Mouse (Mus musculus): ENCODE measurements around the gene Vasp. TPM values are rescaled to one million over a fixed set of nuclear protein-coding genes. Genes with fewer than 3 reads are reported as not detected.
A peak's percentile ranks its signal among the peaks of the same experiment; 100 is the strongest.

Gene Vasp
- total and polyA plus RNA-seq, 2 experiments from 2014 or later, result 30.0 to 40.6 TPM

- no peak overlapping the region for H3K4me2 ChIP-seq (ENCODE audit: low read depth)
- WGBS, result 92% methylated on average over 5 of the region's 5 CpGs
- ATAC-seq (no peak), DNase-seq (no peak)
- no peaks in the 10 kb centered on the region; the same call in 1 of the 2 replicates for H3K27me3 ChIP-seq (ENCODE audit: insufficient read depth, low read length)
- H3K9me3 ChIP-seq (ENCODE audit: low read length), result no peaks in the 10 kb centered on the region
- no peak for TF ChIP-seq CTCF (IDR thresholded peaks at IDR 0.05; ENCODE audit: low read depth)
- H3K9ac ChIP-seq, result no peak overlapping the region
- no peak overlapping the region for H3K4me3 ChIP-seq (ENCODE audit: low read depth, low read length)
- no peak overlapping the region for H3K27ac ChIP-seq (ENCODE audit: low read depth, low read length)
- no peaks in the 10 kb centered on the region for H3K4me1 ChIP-seq (ENCODE audit: insufficient read depth)
- H3K36me3 ChIP-seq (ENCODE audit: insufficient read depth), result peaks cover 21% of the 10 kb centered on the region
Measured at GRCm38 (mm10) chr7:19297794-19298193, 26.2 kb upstream of the Vasp start.

GRCm38 (mm10) chr7:19297034-19297433, 25.4 kb upstream of the Vasp start:
- WGBS, result 89% methylated on average over 6 of the region's 6 CpGs
- Histone ChIP-seq H3K9me3 (ENCODE audit: low read length) (no peaks in the 10 kb centered on the region), H3K36me3 (ENCODE audit: insufficient read depth) (peaks cover 21% of the 10 kb centered on the region), H3K4me3 (ENCODE audit: low read depth, low read length) (no peak overlapping the region), H3K4me2 (ENCODE audit: low read depth) (no peak overlapping the region), H3K27ac (ENCODE audit: low read depth, low read length) (no peak overlapping the region), H3K9ac (no peak overlapping the region), H3K4me1 (ENCODE audit: insufficient read depth) (no peaks in the 10 kb centered on the region), H3K27me3 (ENCODE audit: insufficient read depth, low read length) (no peaks in the 10 kb centered on the region)
- ATAC-seq (no peak), DNase-seq (no peak)
- TF ChIP-seq CTCF (IDR thresholded peaks at IDR 0.05; ENCODE audit: low read depth), result peak; percentile 31

- H3K4me3 ChIP-seq (ENCODE audit: low read depth, low read length), result no peak overlapping the region
- DNase-seq, result peak; percentile 95
Measured at GRCm38 (mm10) chr7:19295503-19296185, 24.0 kb upstream of the Vasp start.

GRCm38 (mm10) chr7:19290969-19291596, 19.5 kb upstream of the Vasp start:
- H3K4me2 ChIP-seq (ENCODE audit: low read depth), result peak overlapping the region; percentile 27
- ATAC-seq, result no peak
- DNase-seq, result no peak
- no peak overlapping the region for H3K9ac ChIP-seq
- H3K27ac ChIP-seq (ENCODE audit: low read depth, low read length), result 0 out of 2 replicates have a peak overlapping the region, but pooled peaks have one; percentile 29
- TF ChIP-seq CTCF (IDR thresholded peaks at IDR 0.05; ENCODE audit: low read depth), result no peak
- H3K27me3 ChIP-seq (ENCODE audit: insufficient read depth, low read length), result no peaks in the 10 kb centered on the region
- WGBS, result 8% methylated on average over 17 of the region's 20 CpGs
- H3K4me3 ChIP-seq (ENCODE audit: low read depth, low read length), result peak overlapping the region; percentile 9; the same call in 1 of the 2 replicates
- H3K9me3 ChIP-seq (ENCODE audit: low read length), result no peaks in the 10 kb centered on the region
- H3K4me1 ChIP-seq (ENCODE audit: insufficient read depth), result peaks cover 4% of the 10 kb centered on the region
- H3K36me3 ChIP-seq (ENCODE audit: insufficient read depth), result peaks cover 55% of the 10 kb centered on the region

More at GRCm38 (mm10) chr7:19295503-19296185, 24.0 kb upstream of the Vasp start:
- TF ChIP-seq CTCF (IDR thresholded peaks at IDR 0.05; ENCODE audit: low read depth), result peak; percentile 93
- no peaks in the 10 kb centered on the region for H3K27me3 ChIP-seq (ENCODE audit: insufficient read depth, low read length)
- H3K27ac ChIP-seq (ENCODE audit: low read depth, low read length), result no peak overlapping the region; the same call in 1 of the 2 replicates
- no peaks in the 10 kb centered on the region for H3K9me3 ChIP-seq (ENCODE audit: low read length)
- peak; percentile 82 for ATAC-seq
- WGBS, result 20% methylated on average over 21 of the region's 22 CpGs
- peaks cover 4% of the 10 kb centered on the region; the same call in 1 of the 2 replicates for H3K4me1 ChIP-seq (ENCODE audit: insufficient read depth)
- peaks cover 22% of the 10 kb centered on the region for H3K36me3 ChIP-seq (ENCODE audit: insufficient read depth)
- H3K9ac ChIP-seq, result no peak overlapping the region
- H3K4me2 ChIP-seq (ENCODE audit: low read depth), result no peak overlapping the region

- WGBS, result 26% methylated on average over 4 of the region's 4 CpGs
- H3K4me3 ChIP-seq (ENCODE audit: low read depth, low read length), result no peak overlapping the region
- H3K9me3 ChIP-seq (ENCODE audit: low read length), result no peaks in the 10 kb centered on the region
- H3K36me3 ChIP-seq (ENCODE audit: insufficient read depth), result peaks cover 25% of the 10 kb centered on the region
- peak; percentile 91 for TF ChIP-seq CTCF (IDR thresholded peaks at IDR 0.05; ENCODE audit: low read depth)
- H3K27ac ChIP-seq (ENCODE audit: low read depth, low read length), result no peak overlapping the region
- DNase-seq (peak; percentile 81), ATAC-seq (no peak)
- H3K9ac ChIP-seq, result no peak overlapping the region
- peaks cover 16% of the 10 kb centered on the region for H3K27me3 ChIP-seq (ENCODE audit: insufficient read depth, low read length)
- peaks cover 12% of the 10 kb centered on the region for H3K4me1 ChIP-seq (ENCODE audit: insufficient read depth)
- peak overlapping the region; percentile 70; the same call in 1 of the 2 replicates for H3K4me2 ChIP-seq (ENCODE audit: low read depth)
Measured at GRCm38 (mm10) chr7:19284763-19285162, 13.1 kb upstream of the Vasp start.

- ATAC-seq (peak; percentile 28), DNase-seq (peak; percentile 72)
- Histone ChIP-seq H3K9ac (peak overlapping the region; percentile 99), H3K27ac (ENCODE audit: low read depth, low read length) (peak overlapping the region; percentile 95), H3K4me2 (ENCODE audit: low read depth) (peak overlapping the region; percentile 70), H3K36me3 (ENCODE audit: insufficient read depth) (peaks cover 15% of the 10 kb centered on the region), H3K27me3 (ENCODE audit: insufficient read depth, low read length) (peaks cover 29% of the 10 kb centered on the region), H3K4me3 (ENCODE audit: low read depth, low read length) (peak overlapping the region; percentile 86), H3K9me3 (ENCODE audit: low read length) (no peaks in the 10 kb centered on the region), H3K4me1 (ENCODE audit: insufficient read depth) (peaks cover 12% of the 10 kb centered on the region)
- no peak for TF ChIP-seq CTCF (IDR thresholded peaks at IDR 0.05; ENCODE audit: low read depth)
- WGBS, result 13% methylated on average over 14 of the region's 14 CpGs
Measured at GRCm38 (mm10) chr7:19283406-19283804, 11.8 kb upstream of the Vasp start.

Data from forebrain, postnatal 0 days (tissue).